Mouse (Mus musculus) intestine, postnatal 0 days (tissue): ENCODE results near the gene Ddo. TPM values are rescaled to one million over a fixed set of nuclear protein-coding genes. Genes with fewer than 3 reads are reported as not detected.

ENCODE experiments used
- ATAC-seq: fragments of 200-750 bp; cut with Nextera tagmentation; 2 replicates; pipeline ENCODE4 v1.8.0; 2017; ENCODE audit warnings: mild to moderate bottlenecking, moderate TSS enrichment, moderate library complexity
- H3K27ac ChIP-seq: fragments of 300-500 bp; sonication (generic); 2 replicates; pipeline ENCODE4 v1.5.1; 2014; ENCODE audit warnings: mild to moderate bottlenecking, low read depth, low read length, moderate library complexity
- H3K27me3 ChIP-seq: fragments of 300-500 bp; sonication (generic); replicated peaks from 2 replicates; pipeline ENCODE4 v1.6.1; 2014; ENCODE audit warnings: low read length, mixed read lengths; ENCODE audit not compliant: control insufficient read depth, insufficient read depth
- H3K36me3 ChIP-seq: fragments of 300-500 bp; sonication (generic); 2 replicates; pipeline ENCODE4 v1.6.1; 2014; ENCODE audit warnings: mild to moderate bottlenecking, moderate library complexity; ENCODE audit not compliant: control insufficient read depth, insufficient read depth
- H3K4me1 ChIP-seq: fragments of 300-500 bp; sonication (generic); replicated peaks from 2 replicates; pipeline ENCODE4 v1.6.1; 2014; ENCODE audit warnings: antibody characterized with exemption, low read length, mixed read lengths; ENCODE audit not compliant: control insufficient read depth, insufficient read depth
- H3K4me2 ChIP-seq: fragments of 300-500 bp; sonication (generic); replicated peaks from 2 replicates; pipeline ENCODE4 v1.6.1; 2014; ENCODE audit warnings: low read depth, mild to moderate bottlenecking, moderate library complexity
- H3K4me3 ChIP-seq: fragments of 300-500 bp; sonication (generic); 2 replicates; pipeline ENCODE4 v1.5.1; 2014; ENCODE audit warnings: low read depth, low read length
- H3K9ac ChIP-seq: fragments of 300-500 bp; sonication (generic); 2 replicates; pipeline ENCODE4 v1.6.1; 2014; ENCODE audit warnings: mild to moderate bottlenecking, low read depth, low read length
- H3K9me3 ChIP-seq: fragments of 300-500 bp; sonication (generic); 2 replicates; pipeline ENCODE4 v1.6.1; 2016; ENCODE audit warnings: mixed run types; ENCODE audit not compliant: control insufficient read depth
- CTCF ChIP-seq: sonication (generic); IDR thresholded peaks from 2 replicates; pipeline ENCODE4 v1.5.1; 2016; ENCODE audit warnings: low read depth, mild to moderate bottlenecking, control low read depth, antibody characterized with exemption, moderate library complexity
- WGBS: fragments of 180-500 bp; shearing (Covaris S2); extraction: QIAGEN DNeasy Blood & Tissue Kit; methylation state at CpG from one replicate; pipeline ENCODE4 v1.1.7; 2014; 5-methylcytosine and 5-hydroxymethylcytosine counted together
- polyA plus RNA-seq: library from polyadenylated mRNA; unstranded; fragments of >200 nt; fragmentation: Nextera tagmentation; extraction: Ambion mirVana; gene quantifications from 2 replicates; pipeline ENCODE4 v1.2.1, GENCODE M21; 2015

Ddo gene
- 0.76 and 0.84 TPM in 2 replicates for polyA plus RNA-seq

DNA sequence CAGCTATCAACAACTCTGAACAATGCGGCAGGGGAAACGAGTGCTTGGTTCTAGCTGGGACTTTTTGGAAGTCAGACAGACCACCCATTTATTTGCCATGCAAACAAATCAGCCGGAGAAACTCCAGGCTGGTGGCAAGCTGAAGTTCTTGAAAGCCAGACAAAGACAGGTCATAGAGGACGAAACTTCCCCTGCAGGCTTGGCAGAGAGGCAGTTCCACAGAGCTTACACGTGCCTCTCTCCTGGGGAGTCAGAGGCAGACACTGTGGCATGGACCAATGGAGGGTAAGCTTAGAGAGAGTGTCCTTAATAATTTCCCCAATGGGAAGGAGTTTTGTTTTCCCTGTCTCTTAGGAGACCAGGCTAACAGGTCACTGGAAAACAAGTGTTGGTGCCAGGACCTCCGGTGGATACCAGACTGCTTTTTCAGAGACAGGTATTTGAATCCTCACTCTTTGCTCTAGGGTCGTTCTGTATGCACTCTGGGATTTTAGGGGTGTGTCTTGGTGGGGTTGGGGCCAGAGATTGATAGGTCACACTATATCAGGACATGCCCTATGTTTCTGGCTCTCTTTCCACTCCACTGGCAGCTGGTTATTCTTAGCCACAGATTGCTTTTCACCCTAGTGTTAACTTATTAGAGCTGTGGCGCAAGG, at the start of gene Ddo:
Gene Ddo (plus strand): TSS at position 356 of the 656 bp plus-strand sequence.
- Histone ChIP-seq H3K27ac (no peak within 1 kb of the TSS), H3K27me3 (no peaks in the 10 kb centered on the region), H3K4me1 (no peaks in the 10 kb centered on the region), H3K4me3 (no peak within 1 kb of the TSS), H3K4me2 (no peak within 1 kb of the TSS), H3K36me3 (no peaks in the 10 kb centered on the region), H3K9me3 (no peaks in the 10 kb centered on the region), H3K9ac (no peak within 1 kb of the TSS)
- 27% methylated on average over 8 of the region's 8 CpGs for WGBS
- no peak for ATAC-seq
- no peak for TF ChIP-seq CTCF

DNA sequence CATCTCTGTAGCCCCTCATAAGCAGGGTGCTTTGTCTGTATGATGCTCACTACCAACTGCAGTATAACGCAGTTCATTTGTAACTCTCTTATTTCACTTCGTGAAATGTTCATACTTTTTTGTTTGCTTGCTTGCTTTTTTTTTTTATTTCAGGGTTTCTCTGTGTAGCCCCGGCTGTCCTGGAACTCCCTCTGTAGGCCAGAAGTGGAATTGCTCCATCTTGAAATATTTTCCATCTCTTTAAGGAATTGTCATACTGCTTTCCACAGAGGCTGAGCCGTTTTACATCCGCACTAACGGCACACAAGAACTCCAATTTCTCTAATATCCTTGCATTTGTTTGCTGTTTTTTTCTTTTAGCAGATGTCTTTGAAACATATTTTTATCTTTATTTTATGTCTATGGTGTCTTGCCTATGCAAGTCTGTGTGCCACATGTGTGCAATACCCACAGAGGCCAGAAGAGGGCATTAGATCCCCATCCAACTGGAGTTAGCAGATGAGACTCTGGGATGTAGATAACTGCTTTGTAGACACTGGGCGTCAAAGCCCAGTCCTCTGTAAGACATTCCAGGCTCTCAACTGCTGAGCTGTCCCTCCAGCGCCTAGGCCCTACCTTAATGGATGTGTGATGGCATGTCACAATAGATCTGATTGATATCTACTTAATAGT, 46.1 kb upstream of the Ddo start:
- Histone ChIP-seq H3K4me2 (no peak overlapping the region), H3K27me3 (no peaks in the 10 kb centered on the region), H3K27ac (no peak overlapping the region), H3K4me1 (no peaks in the 10 kb centered on the region), H3K4me3 (no peak overlapping the region), H3K9ac (no peak overlapping the region), H3K9me3 (no peaks in the 10 kb centered on the region), H3K36me3 (no peaks in the 10 kb centered on the region)
- WGBS = 78% methylated on average over 8 of the region's 8 CpGs
- no peak for ATAC-seq
- peak; percentile 52 for TF ChIP-seq CTCF

DNA sequence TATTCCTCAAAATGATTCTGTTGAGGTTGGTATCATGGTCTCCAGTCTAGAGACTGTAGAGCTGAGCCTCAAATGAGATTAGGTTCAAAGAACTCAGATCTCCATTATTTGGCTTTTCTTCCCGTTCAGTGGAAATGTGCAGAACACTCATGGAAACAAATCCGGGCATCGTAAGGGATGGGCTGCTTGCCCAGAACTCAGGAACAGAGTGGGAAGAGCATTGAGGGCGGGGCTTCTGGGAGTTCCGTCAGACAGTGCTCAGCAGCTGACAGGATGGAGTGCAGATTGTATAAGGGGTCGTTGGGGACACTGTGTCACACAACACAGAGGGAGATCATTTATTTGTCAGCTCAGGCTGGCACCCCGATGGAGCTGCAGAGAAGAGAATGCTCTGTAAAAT, 37.6 kb upstream of the Ddo start:
- Histone ChIP-seq H3K9ac (no peak overlapping the region), H3K4me2 (no peak overlapping the region), H3K4me3 (no peak overlapping the region), H3K27ac (no peak overlapping the region), H3K27me3 (no peaks in the 10 kb centered on the region), H3K9me3 (no peaks in the 10 kb centered on the region), H3K36me3 (no peaks in the 10 kb centered on the region), H3K4me1 (no peaks in the 10 kb centered on the region)
- no peak for ATAC-seq
- no peak for TF ChIP-seq CTCF
- WGBS = 57% methylated on average over 7 of the region's 7 CpGs

DNA sequence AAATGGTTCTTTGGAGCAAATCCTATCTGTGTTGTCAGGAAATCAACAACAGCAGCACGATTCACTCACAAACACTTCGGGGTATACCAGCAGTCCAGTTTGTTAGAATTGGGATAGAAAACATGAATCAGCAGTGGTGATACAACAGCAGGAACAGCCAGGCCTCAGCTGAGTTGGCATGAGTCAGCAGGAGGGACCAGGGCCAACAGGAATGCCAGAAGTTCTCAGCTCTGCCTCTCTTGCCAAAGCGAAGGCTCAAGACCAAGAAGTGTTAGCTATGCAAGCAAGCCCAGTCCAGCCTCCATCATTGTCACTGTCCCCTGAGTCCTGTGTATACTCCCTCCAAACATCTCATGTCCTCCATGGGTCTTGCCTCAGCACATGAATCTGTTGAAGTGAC, 32.6 kb upstream of the Ddo start:
- 98% methylated on average over 3 of the region's 3 CpGs for WGBS
- Histone ChIP-seq H3K36me3 (no peaks in the 10 kb centered on the region), H3K27ac (no peak overlapping the region), H3K9ac (no peak overlapping the region), H3K9me3 (no peaks in the 10 kb centered on the region), H3K4me2 (no peak overlapping the region), H3K4me1 (no peaks in the 10 kb centered on the region), H3K27me3 (no peaks in the 10 kb centered on the region), H3K4me3 (no peak overlapping the region)
- no peak for TF ChIP-seq CTCF
- no peak for ATAC-seq

DNA sequence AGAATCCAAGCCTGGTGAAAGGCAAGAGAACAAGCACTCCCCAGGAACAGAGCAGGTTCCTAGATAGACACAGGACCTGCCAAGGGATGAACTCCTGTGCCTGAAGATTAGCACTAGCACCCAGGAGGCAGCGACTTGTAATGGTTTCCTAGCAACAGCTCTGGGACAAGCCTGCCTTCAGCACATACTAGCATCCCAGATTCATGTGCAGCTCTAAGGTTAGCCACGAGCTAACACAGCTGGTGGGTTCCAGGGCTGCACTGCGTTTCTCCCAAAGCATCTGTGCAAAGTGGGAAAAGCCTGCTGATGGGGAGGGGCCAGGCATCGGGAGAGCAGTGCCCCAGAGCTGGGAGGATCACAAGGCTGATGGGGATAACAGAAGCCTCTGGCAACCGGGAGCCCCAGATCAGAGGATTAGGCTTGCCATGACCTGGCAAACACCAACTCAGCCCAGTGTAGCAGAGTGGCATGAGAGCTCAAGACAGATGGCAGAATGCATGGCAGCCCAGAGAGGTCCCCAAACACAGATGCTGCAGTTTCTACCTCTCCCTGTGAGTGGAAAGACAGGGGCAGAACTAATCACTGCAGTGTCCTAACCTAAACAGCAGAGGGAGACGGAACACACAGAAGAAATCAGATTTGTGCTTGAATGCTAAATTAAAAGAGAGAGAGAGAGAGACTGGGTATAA, 25.0 kb upstream of the Ddo start:
- Histone ChIP-seq H3K27me3 (no peaks in the 10 kb centered on the region), H3K4me1 (no peaks in the 10 kb centered on the region), H3K4me2 (no peak overlapping the region), H3K36me3 (no peaks in the 10 kb centered on the region), H3K4me3 (no peak overlapping the region), H3K27ac (no peak overlapping the region), H3K9ac (no peak overlapping the region), H3K9me3 (peaks cover 6% of the 10 kb centered on the region; the same call in 1 of the 2 replicates)
- peak; percentile 49 for TF ChIP-seq CTCF
- ATAC-seq = no peak
- WGBS = 70% methylated on average over 6 of the region's 6 CpGs

DNA sequence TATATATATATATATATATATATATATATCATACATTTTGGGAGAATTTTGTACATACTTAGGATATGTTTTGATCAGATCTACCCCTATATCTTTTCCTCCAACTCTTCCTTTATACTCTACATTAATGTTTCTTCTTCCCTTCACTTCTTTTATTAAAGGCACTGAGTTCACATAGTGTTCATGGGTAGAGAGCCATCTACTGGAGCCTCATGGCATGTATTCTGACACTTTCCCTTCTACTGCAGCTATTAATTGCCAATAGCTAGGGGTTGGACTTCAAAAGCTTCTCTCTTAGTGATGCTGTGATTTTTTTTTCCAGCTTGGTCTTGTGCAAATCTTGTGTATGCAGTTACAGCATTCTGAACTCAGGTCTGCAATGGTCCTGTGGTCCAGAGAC, 11.8 kb upstream of the Ddo start:
- peak; percentile 60 for TF ChIP-seq CTCF
- ATAC-seq = no peak
- Histone ChIP-seq H3K4me3 (no peak overlapping the region), H3K27ac (no peak overlapping the region), H3K36me3 (no peaks in the 10 kb centered on the region), H3K9me3 (no peaks in the 10 kb centered on the region), H3K27me3 (no peaks in the 10 kb centered on the region), H3K9ac (no peak overlapping the region), H3K4me2 (no peak overlapping the region), H3K4me1 (no peaks in the 10 kb centered on the region)
